Mouse (Mus musculus): ENCODE results near the gene Scyl1.

DNA sequence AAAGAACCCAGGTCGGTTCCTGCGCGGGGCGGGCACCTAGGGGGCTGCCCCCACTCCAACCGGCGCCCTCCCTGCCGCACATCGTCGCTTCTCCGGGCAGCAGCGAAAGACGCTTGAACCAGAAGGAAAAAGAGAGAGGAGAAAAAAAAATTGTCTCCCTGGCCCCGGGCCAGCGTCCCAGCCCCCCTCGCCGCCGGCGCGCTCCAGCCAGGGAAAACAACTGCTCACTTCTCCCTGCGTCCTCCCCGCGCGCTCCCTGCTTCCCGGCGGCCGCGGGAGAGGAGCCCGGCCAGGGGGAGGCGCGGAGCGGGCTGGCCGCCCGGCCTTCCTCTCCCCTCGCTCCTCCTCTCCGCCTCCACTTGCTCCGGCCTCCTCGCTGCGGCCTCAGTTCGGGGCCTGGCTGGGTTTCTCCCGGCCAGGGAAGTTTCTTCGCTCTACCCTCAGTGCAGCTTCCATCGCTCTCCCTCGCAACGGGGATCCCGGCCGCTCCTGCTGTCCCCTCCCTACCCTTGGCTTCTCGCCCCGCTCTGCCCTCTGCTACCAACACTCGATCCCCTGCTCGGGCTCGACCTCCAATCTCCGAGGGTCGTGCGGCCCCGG lies 29.5 kb downstream of the Scyl1 start:
- TF ChIP-seq POLR2A (IDR thresholded peaks at IDR 0.05; ENCODE audit: insufficient read depth, low read depth, low read length) = peak; percentile 52
- no peak for TF ChIP-seq EP300 (IDR thresholded peaks at IDR 0.05; ENCODE audit: insufficient read depth, low read depth, low read length)
- TF ChIP-seq CTCF (IDR thresholded peaks at IDR 0.05) = peak; percentile 40
